Mouse (Mus musculus) gastrocnemius, adult 8-10 months (tissue): Measurements from ENCODE around the gene Ndp. TPM values are rescaled to one million over a fixed set of nuclear protein-coding genes. Genes with fewer than 3 reads are reported as not detected.

Experiments
- DNase-seq, 2 experiments: peaks; one replicate each; pipeline ENCODE4 v3.0.0; 2022; ENCODE audit warnings: low spot score in 2 of 2
- total RNA-seq, 4 experiments: library from RNA; stranded (reverse); gene quantifications; 2 replicates each; pipeline ENCODE4 v1.2.4; 2022

The Ndp gene
- total RNA-seq: not detected

GRCm38 (mm10) chrX:16911241-16911873 lies at the start of gene Ndp:
Ndp (minus strand) TSS chrX:16911774.
- DNase-seq: no peak

DNA sequence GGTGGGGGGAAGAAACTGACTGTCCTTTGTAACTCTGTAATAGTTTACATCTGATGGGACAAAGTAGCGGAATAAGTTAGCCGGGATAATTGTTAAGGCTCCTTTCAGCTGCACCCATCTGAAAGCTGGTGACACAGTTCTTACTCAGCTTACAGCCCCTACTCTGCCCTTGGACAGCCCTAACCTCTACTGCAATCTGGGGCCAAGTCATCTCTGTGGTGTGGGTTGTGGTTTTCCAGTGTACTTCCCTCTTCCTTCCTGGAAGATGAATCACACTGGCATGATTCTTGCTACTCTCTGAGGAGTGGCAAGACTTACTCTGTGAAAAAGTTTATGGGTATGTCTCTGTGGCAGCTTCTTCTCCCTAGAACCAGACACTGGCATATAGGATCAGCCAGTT lies 43.2 kb upstream of the Ndp start:
- DNase-seq: no peak

GRCm38 (mm10) chrX:16918006-16918405 lies 6.4 kb upstream of the Ndp start:
- DNase-seq: no peak

GRCm38 (mm10) chrX:16913118-16913517 lies 1.5 kb upstream of the Ndp start:
- DNase-seq: no peak

GRCm38 (mm10) chrX:16911911-16912310 lies 337 bp upstream of the Ndp start:
- no peak for DNase-seq

- DNase-seq: no peak
These were observed 1.1 kb downstream of the Ndp start for GRCm38 (mm10) chrX:16910211-16911095.

GRCm38 (mm10) chrX:16908652-16909051 lies 2.9 kb downstream of the Ndp start:
- DNase-seq: no peak

DNA sequence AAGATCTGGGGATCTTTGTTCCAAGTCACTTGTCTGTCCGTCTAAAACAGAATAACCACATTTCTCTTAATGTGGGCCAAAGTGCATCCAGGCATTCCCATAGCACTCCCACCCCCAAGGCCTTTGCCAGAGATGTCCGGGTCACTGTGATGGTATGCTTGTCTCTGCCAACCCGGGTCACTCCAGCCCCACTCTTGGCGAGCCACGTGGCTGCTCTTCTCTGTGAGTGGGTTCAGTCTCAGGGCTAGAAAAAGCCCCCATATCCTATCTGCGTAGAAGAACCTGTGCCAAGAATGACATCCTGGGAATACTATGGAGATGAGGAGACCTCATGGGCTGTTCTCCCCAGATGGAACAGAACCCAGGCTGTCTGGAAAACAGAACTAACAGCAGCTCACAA lies 4.0 kb downstream of the Ndp start:
- DNase-seq: no peak

- no peak for DNase-seq
These were observed 17.0 kb downstream of the Ndp start for GRCm38 (mm10) chrX:16894377-16895175.

DNA sequence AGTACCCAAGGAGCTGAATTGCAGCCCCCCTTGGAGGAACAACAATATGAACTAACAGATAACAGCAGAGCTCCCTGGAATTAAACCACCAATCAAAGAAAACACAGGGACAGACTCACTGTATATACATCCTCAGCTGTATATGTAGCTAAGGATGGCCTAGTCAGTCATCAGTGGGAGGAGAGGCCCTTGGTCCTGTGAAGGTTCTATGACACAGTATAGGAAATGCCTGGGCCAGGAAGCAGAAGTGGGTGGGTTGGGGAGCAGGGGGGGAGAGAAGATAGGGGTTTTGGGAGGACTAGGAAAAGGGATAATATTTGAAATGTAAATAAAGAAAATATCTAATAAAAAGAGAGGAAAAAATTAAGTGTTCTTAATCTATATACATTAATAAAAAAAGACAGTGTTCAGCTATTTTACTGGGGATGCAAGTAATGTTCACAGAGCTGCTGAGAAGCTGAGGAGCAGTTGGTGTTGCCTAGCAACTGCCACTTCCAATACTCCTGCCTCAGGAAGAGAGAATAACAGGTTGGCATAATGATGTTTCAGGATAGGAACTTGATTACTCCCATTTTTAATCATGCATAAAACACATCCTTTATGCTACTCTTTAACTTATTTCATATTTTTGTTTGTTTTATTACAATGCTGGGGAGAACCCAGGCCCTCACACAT lies 43.8 kb downstream of the Ndp start:
- DNase-seq: no peak

DNA sequence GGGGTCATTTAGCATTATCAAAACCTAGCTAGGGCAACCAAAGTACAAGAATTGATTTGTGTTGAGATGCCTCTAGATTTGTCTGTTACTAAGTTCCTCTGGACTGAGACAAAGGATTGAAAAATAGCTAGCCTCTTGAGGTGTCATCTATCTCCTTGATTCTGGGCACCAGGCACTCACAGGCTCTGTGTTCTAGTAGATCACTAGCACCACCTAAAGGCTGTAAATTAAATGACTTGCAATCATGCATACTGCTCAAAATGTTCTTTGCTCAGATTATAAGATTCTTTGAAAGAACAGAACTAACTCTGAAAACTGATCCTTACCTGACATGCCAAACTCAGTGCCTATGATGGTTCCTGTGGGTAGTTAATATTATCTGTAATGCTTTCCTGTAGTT lies 51.3 kb downstream of the Ndp start:
- no peak for DNase-seq

- DNase-seq: no peak
These were observed 65.5 kb downstream of the Ndp start for GRCm38 (mm10) chrX:16846034-16846433.

GRCm38 (mm10) chrX:16841443-16841842 lies 70.1 kb downstream of the Ndp start:
- no peak for DNase-seq

- DNase-seq: no peak
These were observed 74.3 kb downstream of the Ndp start for GRCm38 (mm10) chrX:16837293-16837692.

DNA sequence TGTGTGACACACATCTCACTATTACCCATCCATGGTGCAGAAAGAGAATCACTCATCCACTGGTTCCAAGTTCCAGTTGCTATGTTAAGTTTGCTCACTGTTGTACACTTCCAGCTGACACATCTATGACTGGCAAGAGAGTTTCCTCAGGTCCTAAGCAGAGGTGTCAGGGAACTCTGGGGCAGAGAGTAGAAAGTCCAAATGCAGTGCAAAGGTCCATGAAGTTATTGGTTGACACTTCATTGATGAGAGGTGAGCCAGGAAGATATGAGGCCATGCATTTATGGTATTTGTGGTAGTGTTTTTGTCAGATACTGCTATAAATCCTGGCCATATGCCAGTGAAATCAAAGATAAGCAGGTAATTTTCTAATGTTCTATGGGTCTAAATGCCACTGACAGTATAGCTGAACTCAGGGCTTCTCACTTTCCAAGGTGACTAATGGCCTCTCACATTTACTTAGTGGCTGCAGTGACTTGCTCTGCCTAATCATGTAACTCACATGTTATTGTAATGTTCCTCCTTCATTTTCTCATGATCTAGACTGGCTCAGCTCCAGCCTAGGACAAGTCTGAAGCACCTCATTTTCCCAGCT lies 75.0 kb downstream of the Ndp start:
- no peak for DNase-seq

Other genes starting within 250 kb of the Ndp start
- gene Maob, start 94.4 kb downstream of the Ndp start, total RNA-seq: 10 to 100 TPM; 11.1 to 20.6 (median 14.3) TPM